Mouse (Mus musculus) mammary gland, adult 2 months (tissue): ENCODE data around the gene Gm15097. TPM values are rescaled to one million over a fixed set of nuclear protein-coding genes. Genes with fewer than 3 reads are reported as not detected.

Experiments used
- polyA plus RNA-seq: library from polyadenylated mRNA; depleted of rRNA; stranded (reverse); fragments of >200 nt; gene quantifications from 2 replicates; pipeline ENCODE4 v1.2.3, GENCODE M21; 2012; ENCODE audit warnings: low replicate concordance; rRNA removed

Gene Gm15097
- polyA plus RNA-seq: not detected in 2 replicates

GRCm38 (mm10) chrX:149784173-149784572 is at the start of gene Gm15097:
Gm15097 (plus strand) TSS chrX:149784473.

Other genes with a start within 250 kb of the Gm15097 start
- not detected in 2 replicates for gene Gm10439, start 189.9 kb upstream of the Gm15097 start, polyA plus RNA-seq
- not detected in 2 replicates for gene Gm15091, start 157.2 kb downstream of the Gm15097 start, polyA plus RNA-seq